In the genomic region with DNA sequence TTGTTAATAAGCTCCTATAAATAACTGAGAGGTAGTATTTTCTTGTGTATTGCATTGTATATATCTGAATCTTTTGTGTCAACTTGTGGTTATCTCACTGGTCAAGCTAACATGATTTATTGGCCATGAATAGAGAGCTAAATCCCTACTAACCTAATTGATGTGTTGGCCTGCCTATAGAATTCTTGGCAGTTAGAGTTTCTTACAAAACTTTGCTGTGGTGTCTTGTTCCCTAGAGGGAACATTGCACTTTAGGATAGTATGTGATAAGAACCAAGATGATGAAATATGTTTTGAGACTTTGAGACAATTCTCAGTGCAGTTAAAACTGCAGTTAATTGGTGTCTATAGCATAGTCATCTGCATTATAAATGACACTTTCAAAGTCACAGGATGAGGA, we compare ENCODE assay signal across 21 mouse cellular contexts.
DNase-seq lines count a peak whose midpoint lies in the region; ATAC-seq and TF ChIP-seq lines count a peak whose summit lies in the region.
"Had no signal": no experiment of that assay in that cellular context is flagged by ENCODE, and none has a peak within 500 bp of the region (broad histone marks: within the 10 kb centered on the region; RNA-seq: fewer than 3 reads in every experiment).

No protein-coding gene starts in this region.

- H3K27ac ChIP-seq in lung, postnatal 0 days (ENCODE audit: low read length) = peak overlapping the region; percentile 11; the same call in 1 of the 2 replicates
- peak overlapping the region; percentile 99 for H3K27ac ChIP-seq in embryonic fibroblast, embryonic 13.5 days (ENCODE audit: insufficient read depth, low read length)
- H3K27ac ChIP-seq in limb, embryonic 14.5 days (replicated peaks; ENCODE audit: low read depth, low read length) = peak overlapping the region; percentile 53; the same call in 1 of the 2 replicates
- no peak overlapping the region for H3K27ac ChIP-seq in forebrain, embryonic 12.5 days

- H3K4me2 ChIP-seq in lung, postnatal 0 days (replicated peaks; ENCODE audit: low read depth, low read length) = no peak overlapping the region
- H3K4me2 ChIP-seq in limb, embryonic 14.5 days (replicated peaks; ENCODE audit: low read depth, low read length, severe bottlenecking) = no peak overlapping the region
- no peak overlapping the region for H3K4me2 ChIP-seq in forebrain, embryonic 12.5 days
- H3K4me2 ChIP-seq: heart, embryonic 12.5 days had no signal

- H3K79me3 ChIP-seq in C2C12 (ENCODE audit: low read depth) = no peaks in the 10 kb centered on the region

- no peak for TF ChIP-seq CTCF in lung, postnatal 0 days (IDR thresholded peaks at IDR 0.05)
- no peak for TF ChIP-seq CTCF in lung, adult 2 months (IDR thresholded peaks at IDR 0.05; ENCODE audit: insufficient read depth, low read length)
- no peak for TF ChIP-seq CTCF in C2C12 (IDR thresholded peaks at IDR 0.05; ENCODE audit: control insufficient read depth, insufficient read depth, insufficient read length)
- no peak for TF ChIP-seq CTCF in embryonic fibroblast, embryonic 13.5 days (IDR thresholded peaks at IDR 0.05; ENCODE audit: borderline replicate concordance, insufficient read depth, low read length)

- H3K9ac ChIP-seq in lung, postnatal 0 days (replicated peaks; ENCODE audit: low read depth) = no peak overlapping the region
- no peak overlapping the region for H3K9ac ChIP-seq in limb, embryonic 14.5 days (ENCODE audit: low read depth, low read length, severe bottlenecking)
- H3K9ac ChIP-seq in forebrain, embryonic 12.5 days = no peak overlapping the region
- H3K9ac ChIP-seq: forebrain, postnatal 0 days; heart, embryonic 12.5 days had no signal

- TF ChIP-seq POLR2A in lung, adult 2 months (IDR thresholded peaks at IDR 0.05; ENCODE audit: borderline replicate concordance, extremely low read depth, low read depth, low read length) = no peak
- no peak for TF ChIP-seq POLR2A in embryonic fibroblast, embryonic 13.5 days (IDR thresholded peaks at IDR 0.05; ENCODE audit: low read depth, low read length)
- TF ChIP-seq POLR2A in limb, embryonic 14.5 days (IDR thresholded peaks at IDR 0.05; ENCODE audit: borderline replicate concordance, extremely low read depth, insufficient read depth, insufficient read length) = no peak

- peak; percentile 66 for DNase-seq in lung, postnatal 0 days (ENCODE audit: low spot score)
- no peak for DNase-seq in lung, adult 2 months
- no peak for DNase-seq in limb, embryonic 14.5 days (ENCODE audit: low spot score)
- DNase-seq in kidney, postnatal 4 days = no peak
- DNase-seq in left cerebral cortex, postnatal 10 days (ENCODE audit: extremely low spot score in 1 of 2, low spot score in 2 of 2) = no peak
- DNase-seq: adrenal gland, postnatal 14 days; cerebellum, adult 11-12 months; cerebellum, adult 9-10 months; cerebellum, postnatal 25 days; forebrain, postnatal 0 days; gastrocnemius, postnatal 10 days; heart, adult 18-20 months; heart, postnatal 36 days had no signal

- no peaks in the 10 kb centered on the region for H3K4me1 ChIP-seq in lung, postnatal 0 days (ENCODE audit: insufficient read depth, low read depth, low read length)
- H3K4me1 ChIP-seq in lung, adult 2 months (ENCODE audit: control insufficient read depth, insufficient read depth, low read length) = peaks cover 9% of the 10 kb centered on the region
- H3K4me1 ChIP-seq in embryonic fibroblast, embryonic 13.5 days (ENCODE audit: control insufficient read depth, insufficient read depth, low read length) = peaks cover 9% of the 10 kb centered on the region
- peaks cover 29% of the 10 kb centered on the region for H3K4me1 ChIP-seq in limb, embryonic 14.5 days (ENCODE audit: control insufficient read depth, insufficient read depth, low read length)
- H3K4me1 ChIP-seq in forebrain, embryonic 12.5 days = peaks cover 12% of the 10 kb centered on the region

- H3K4me3 ChIP-seq in lung, postnatal 0 days (ENCODE audit: low read depth, low read length) = no peak overlapping the region
- H3K4me3 ChIP-seq in lung, adult 2 months (replicated peaks; ENCODE audit: extremely low read depth, low read depth, low read length) = no peak overlapping the region
- no peak overlapping the region for H3K4me3 ChIP-seq in C2C12 (ENCODE audit: insufficient read depth, poor library complexity, severe bottlenecking)
- H3K4me3 ChIP-seq in embryonic fibroblast, embryonic 13.5 days (ENCODE audit: insufficient read depth, low read length) = no peak overlapping the region
- H3K4me3 ChIP-seq in limb, embryonic 14.5 days (replicated peaks; ENCODE audit: low read length) = no peak overlapping the region
- no peak overlapping the region for H3K4me3 ChIP-seq in forebrain, embryonic 12.5 days (replicated peaks)
- H3K4me3 ChIP-seq: erythroblast, embryonic 14.5 days; heart, embryonic 12.5 days had no signal

- no peak for ATAC-seq in lung, postnatal 0 days
- ATAC-seq in limb, embryonic 14.5 days (ENCODE audit: low FRiP score, low read depth) = no peak
- no peak for ATAC-seq in forebrain, embryonic 12.5 days (ENCODE audit: low FRiP score)
- ATAC-seq: forebrain, postnatal 0 days; hindbrain, embryonic 16.5 days; inflammation-experienced regulatory T-cells, adult 6 months; intestine, postnatal 0 days had no signal

- peak; percentile 21; the same call in 1 of the 2 replicates for TF ChIP-seq EP300 in lung, postnatal 0 days (IDR thresholded peaks at IDR 0.05)

- no peaks in the 10 kb centered on the region for H3K9me3 ChIP-seq in lung, postnatal 0 days (ENCODE audit: low read length)
- no peaks in the 10 kb centered on the region for H3K9me3 ChIP-seq in limb, embryonic 14.5 days (ENCODE audit: control insufficient read depth, low read length)
- no peaks in the 10 kb centered on the region for H3K9me3 ChIP-seq in forebrain, embryonic 12.5 days
- H3K9me3 ChIP-seq: heart, embryonic 12.5 days had no signal

- H3ac ChIP-seq in C2C12 (ENCODE audit: control insufficient read depth, insufficient read length, low read depth) = no peak overlapping the region

- no peaks in the 10 kb centered on the region for H3K27me3 ChIP-seq in lung, postnatal 0 days (replicated peaks; ENCODE audit: insufficient read depth, low read length)
- no peaks in the 10 kb centered on the region for H3K27me3 ChIP-seq in C2C12 (ENCODE audit: control insufficient read depth, insufficient read depth, insufficient read length)
- no peaks in the 10 kb centered on the region for H3K27me3 ChIP-seq in limb, embryonic 14.5 days (ENCODE audit: control insufficient read depth, insufficient read depth, low read length)
- no peaks in the 10 kb centered on the region for H3K27me3 ChIP-seq in forebrain, embryonic 12.5 days
- H3K27me3 ChIP-seq: heart, embryonic 12.5 days had no signal

- no peaks in the 10 kb centered on the region for H3K36me3 ChIP-seq in lung, postnatal 0 days (ENCODE audit: insufficient read depth, low read length)
- H3K36me3 ChIP-seq in C2C12 (ENCODE audit: control insufficient read depth, insufficient read depth) = no peaks in the 10 kb centered on the region
- no peaks in the 10 kb centered on the region for H3K36me3 ChIP-seq in limb, embryonic 14.5 days (ENCODE audit: control insufficient read depth, insufficient read depth, low read length)
- no peaks in the 10 kb centered on the region for H3K36me3 ChIP-seq in forebrain, embryonic 12.5 days (replicated peaks)
- H3K36me3 ChIP-seq: heart, embryonic 12.5 days had no signal

- H3K79me2 ChIP-seq in C2C12 (ENCODE audit: control insufficient read depth, insufficient read depth) = no peaks in the 10 kb centered on the region

- intact Hi-C loops in left cerebral cortex, postnatal 10 days (cut with DNase I) = no loop called here

TF ChIP-seq in C2C12, 6 proteins besides CTCF, POLR2A, EP300 and RAD21:
- TF ChIP-seq FOSL1 (IDR thresholded peaks at IDR 0.05; ENCODE audit: insufficient read depth, low read length, poor library complexity, severe bottlenecking) (no peak), CEBPB (IDR thresholded peaks at IDR 0.05; ENCODE audit: low read depth) (peak; percentile 17), MYOG (IDR thresholded peaks at IDR 0.05; ENCODE audit: control insufficient read depth, extremely low read depth, insufficient read length) (no peak), USF1 (IDR thresholded peaks at IDR 0.05; ENCODE audit: low read depth) (no peak), MAX (IDR thresholded peaks at IDR 0.05) (no peak), MYOD1 (IDR thresholded peaks at IDR 0.05; ENCODE audit: control insufficient read depth, insufficient read length, low read depth) (no peak)
TF ChIP-seq in C2C12: peak in this region for 1.
